8 mouse cellular contexts compared by ENCODE assay signal in genomic region chr2:60688944-60689615, GRCm38 (mm10). TPM values are rescaled to one million over a fixed set of nuclear protein-coding genes. Genes with fewer than 3 reads are reported as not detected.
DNase-seq lines count a peak whose midpoint lies in the region; ATAC-seq lines count a peak whose summit lies in the region.
"Had no signal": no experiment of that assay in that cellular context is flagged by ENCODE, and none has a peak within 500 bp of the region (broad histone marks: within the 10 kb centered on the region; RNA-seq: fewer than 3 reads in every experiment).

No protein-coding gene starts in this region.

- H3K36me3 ChIP-seq in kidney, embryonic 15.5 days = no peaks in the 10 kb centered on the region
- H3K36me3 ChIP-seq in midbrain, embryonic 13.5 days = no peaks in the 10 kb centered on the region
- H3K36me3 ChIP-seq: midbrain, embryonic 12.5 days had no signal

- H3K4me2 ChIP-seq in kidney, embryonic 15.5 days = peak overlapping the region; percentile 36
- H3K4me2 ChIP-seq in midbrain, embryonic 13.5 days (replicated peaks) = no peak overlapping the region
- H3K4me2 ChIP-seq: midbrain, embryonic 12.5 days had no signal

- H3K4me1 ChIP-seq in kidney, embryonic 15.5 days = peaks cover 21% of the 10 kb centered on the region
- H3K4me1 ChIP-seq in midbrain, embryonic 13.5 days (replicated peaks) = no peaks in the 10 kb centered on the region
- H3K4me1 ChIP-seq: midbrain, embryonic 12.5 days had no signal

- H3K9me3 ChIP-seq in kidney, embryonic 15.5 days (replicated peaks) = no peaks in the 10 kb centered on the region
- H3K9me3 ChIP-seq in midbrain, embryonic 13.5 days = no peaks in the 10 kb centered on the region
- H3K9me3 ChIP-seq: midbrain, embryonic 12.5 days had no signal

- peak overlapping the region; percentile 74 for H3K27ac ChIP-seq in kidney, embryonic 15.5 days
- H3K27ac ChIP-seq in midbrain, embryonic 13.5 days = no peak overlapping the region
- H3K27ac ChIP-seq: midbrain, embryonic 12.5 days had no signal

- H3K9ac ChIP-seq in kidney, embryonic 15.5 days = no peak overlapping the region
- H3K9ac ChIP-seq in midbrain, embryonic 13.5 days (replicated peaks) = no peak overlapping the region
- H3K9ac ChIP-seq: midbrain, embryonic 12.5 days had no signal

- peak; percentile 84 for ATAC-seq in kidney, embryonic 15.5 days (replicated peaks; ENCODE audit: low FRiP score)
- ATAC-seq in midbrain, embryonic 13.5 days = peak; percentile 43; the same call in 1 of the 2 replicates

- WGBS in kidney, embryonic 15.5 days = 34% methylated on average over 14 of the region's 14 CpGs
- WGBS in midbrain, embryonic 13.5 days = 61% methylated on average over 14 of the region's 14 CpGs

- no peak overlapping the region for H3K4me3 ChIP-seq in kidney, embryonic 15.5 days (replicated peaks)
- H3K4me3 ChIP-seq in midbrain, embryonic 13.5 days (replicated peaks) = no peak overlapping the region
- H3K4me3 ChIP-seq: midbrain, embryonic 12.5 days had no signal

- H3K27me3 ChIP-seq in kidney, embryonic 15.5 days = no peaks in the 10 kb centered on the region
- no peaks in the 10 kb centered on the region for H3K27me3 ChIP-seq in midbrain, embryonic 13.5 days
- H3K27me3 ChIP-seq: midbrain, embryonic 12.5 days had no signal

- DNase-seq in NIH3T3 (ENCODE audit: low read depth) = peak; percentile 92
- peak; percentile 71 for DNase-seq in adrenal gland, adult 8-10 months
- DNase-seq in heart, adult 18-20 months = peak; percentile 78 to 90
- DNase-seq in natural killer cell, adult 2 months (ENCODE audit: low spot score in 2 of 2) = no peak
- no peak for DNase-seq in B cell, adult 2 months

RNA-seq across cellular contexts. Expression of gene Itgb6, which starts 33.4 kb away (rescaled TPM):
- not detected for total RNA-seq in adrenal gland, adult 8-10 months (2022)
- total RNA-seq in heart, adult 18-20 months (2021) = 10 to 100 TPM; 26.8 to 29.7 TPM
- polyA plus RNA-seq in kidney, embryonic 15.5 days (2015; fragmentation: Nextera tagmentation; extraction: Ambion mirVana) = 16.2 and 16.9 TPM in 2 replicates
- not detected in 2 replicates for polyA plus RNA-seq in midbrain, embryonic 13.5 days (2015; fragmentation: Nextera tagmentation; extraction: Ambion mirVana)

Comparison
In these comparisons a context has a peak if more than half of its experiments do, and no peak if none do; other contexts are left out.
1. DNase-seq: peak in NIH3T3 (single experiment), adrenal gland, adult 8-10 months (single experiment) and heart, adult 18-20 months (2 of 2); none in natural killer cell, adult 2 months (0 of 2) and B cell, adult 2 months (0 of 2).
2. RNA of gene Itgb6, which starts 33.4 kb away (total RNA-seq): 26.8 to 29.7 TPM in heart, adult 18-20 months; not detected in adrenal gland, adult 8-10 months; every median in the first group is over 10 times any median in the second.